Mouse (Mus musculus) layer of hippocampus, postnatal 10 days (tissue): ENCODE data around the gene Scnn1b. TPM values are rescaled to one million over a fixed set of nuclear protein-coding genes. Genes with fewer than 3 reads are reported as not detected.
A peak's percentile ranks its signal among the peaks of the same experiment; 100 is the strongest.

Experiments used
- DNase-seq, 2 experiments: peaks; one replicate each; pipeline ENCODE4 v3.0.0; 2021; ENCODE audit warnings: low spot score in 2 of 2
- total RNA-seq, 2 experiments: library from RNA; stranded (reverse); gene quantifications; 2 replicates each; pipeline ENCODE4 v1.2.3; 2021

Scnn1b gene
- total RNA-seq, 2 experiments from 2014 or later: not detected

DNA sequence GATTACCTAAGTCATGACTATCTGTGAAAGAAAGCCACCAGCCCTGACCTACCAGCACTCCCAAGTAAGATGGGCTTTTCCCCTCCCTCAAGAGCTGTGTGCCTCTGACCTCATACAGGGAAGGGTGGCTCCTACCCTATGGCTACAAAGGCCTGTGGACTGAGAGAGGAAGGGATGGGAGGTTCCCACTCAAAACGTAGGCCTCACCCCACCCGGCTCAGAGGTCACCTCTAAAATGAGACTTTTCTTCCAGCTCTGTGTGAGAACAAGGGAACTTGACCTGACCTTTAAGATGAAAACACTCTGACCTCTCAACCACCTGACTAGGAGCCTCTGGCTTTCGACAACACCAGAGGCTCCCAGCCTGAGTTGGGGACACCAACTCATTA is 97.7 kb downstream of the Scnn1b start:
- DNase-seq: no peak

DNA sequence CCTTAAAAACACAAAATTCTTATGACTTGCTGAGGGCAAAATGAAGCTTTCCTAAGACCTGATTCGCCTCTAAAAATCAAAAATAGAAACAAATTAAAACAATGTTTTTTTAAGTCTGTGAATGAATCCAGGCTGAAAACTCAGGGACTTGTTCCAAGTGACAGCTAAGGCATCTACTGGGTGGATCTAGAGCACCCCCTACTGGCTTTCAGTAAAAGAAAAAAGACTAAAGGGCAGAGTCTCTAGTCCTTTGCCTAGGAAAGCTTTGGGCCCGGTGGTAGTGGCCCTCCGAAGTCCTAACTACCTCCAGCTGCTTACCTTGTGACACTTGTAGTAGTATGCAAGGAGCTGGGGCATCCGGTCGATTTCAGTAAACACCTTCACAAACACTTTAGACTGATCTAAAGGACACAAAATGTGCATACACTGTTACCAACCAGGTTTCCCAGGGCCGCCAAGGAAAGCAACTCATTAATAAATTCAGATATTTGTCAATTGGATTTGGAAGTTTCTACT is 99.1 kb downstream of the Scnn1b start:
- DNase-seq: peak; percentile 31 to 66

DNA sequence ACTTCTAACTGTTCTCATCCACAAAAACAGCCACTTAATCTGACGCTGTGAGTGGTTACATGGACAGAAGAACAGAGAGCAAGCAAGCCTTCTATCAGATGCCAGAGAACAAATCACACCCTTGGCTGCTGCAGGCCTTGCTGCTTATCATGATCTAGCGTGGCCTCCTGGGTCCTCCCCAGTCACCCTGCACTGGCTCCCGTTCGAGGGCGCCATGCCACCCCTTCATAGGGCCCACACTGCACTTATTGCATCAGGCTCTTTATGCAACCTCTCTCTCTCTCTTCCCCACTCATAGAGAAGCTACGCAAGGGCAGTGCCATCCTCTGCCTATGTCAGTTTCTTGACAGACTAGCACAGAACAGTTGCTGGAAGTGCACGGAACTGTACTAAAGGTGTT is 101.3 kb downstream of the Scnn1b start:
- DNase-seq: no peak

Other genes with a start within 250 kb of the Scnn1b start
- gene Usp31, start 157.8 kb upstream of the Scnn1b start, total RNA-seq: 10 to 100 TPM; 40.3 to 40.9 TPM
- under 1 TPM; 0.11 to 0.13 TPM for gene Scnn1g, start 130.6 kb upstream of the Scnn1b start, total RNA-seq
- 10 to 100 TPM; 33.7 to 34.6 TPM for gene Cog7, start 116.7 kb downstream of the Scnn1b start, total RNA-seq
- gene Gga2, start 156.2 kb downstream of the Scnn1b start, total RNA-seq: 10 to 100 TPM; 34.1 to 36.0 TPM
- 10 to 100 TPM; 71.6 to 71.8 TPM for gene Ubfd1, start 202.1 kb downstream of the Scnn1b start, total RNA-seq
- gene Ears2, start 202.2 kb downstream of the Scnn1b start, total RNA-seq: 1 to 10 TPM; 7.7 to 8.4 TPM
- gene Ndufab1, start 236.8 kb downstream of the Scnn1b start, total RNA-seq: 100 to 1,000 TPM; 291 to 298 TPM